Mouse (Mus musculus) heart, postnatal 0 days (tissue): Measurements from ENCODE around the gene Rassf1. TPM values are rescaled to one million over a fixed set of nuclear protein-coding genes. Genes with fewer than 3 reads are reported as not detected.

Source experiments
- ATAC-seq: fragments of 200-750 bp; cut with Nextera tagmentation; 2 replicates; pipeline ENCODE4 v1.8.0; 2017; ENCODE audit warnings: low read depth, moderate number of reproducible peaks, moderate library complexity; ENCODE audit not compliant: insufficient read depth
- DNase-seq: peaks from one replicate; pipeline ENCODE4 v3.0.0-alpha.2; 2016; ENCODE audit warnings: low spot score
- H3K27ac ChIP-seq: fragments of 300-500 bp; sonication (generic); 2 replicates; pipeline ENCODE4 v1.5.1; 2014; ENCODE audit warnings: low read depth, mild to moderate bottlenecking
- H3K27me3 ChIP-seq: fragments of 300-500 bp; sonication (generic); 2 replicates; pipeline ENCODE4 v1.6.1; 2014; ENCODE audit warnings: low read length, mixed read lengths; ENCODE audit not compliant: control insufficient read depth, insufficient read depth
- H3K36me3 ChIP-seq: fragments of 300-500 bp; sonication (generic); replicated peaks from 2 replicates; pipeline ENCODE4 v1.6.1; 2014; ENCODE audit warnings: low read length, mixed read lengths; ENCODE audit not compliant: control insufficient read depth, insufficient read depth
- H3K4me1 ChIP-seq: fragments of 300-500 bp; sonication (generic); 2 replicates; pipeline ENCODE4 v1.6.1; 2014; ENCODE audit warnings: antibody characterized with exemption; ENCODE audit not compliant: control insufficient read depth, insufficient read depth
- H3K4me2 ChIP-seq: fragments of 300-500 bp; sonication (generic); 2 replicates; pipeline ENCODE4 v1.6.1; 2014; ENCODE audit warnings: low read depth, mild to moderate bottlenecking, low read length, moderate library complexity
- H3K4me3 ChIP-seq: fragments of 300-500 bp; sonication (generic); 2 replicates; pipeline ENCODE4 v1.5.1; 2014; ENCODE audit warnings: low read depth, low read length
- H3K9ac ChIP-seq: fragments of 300-500 bp; sonication (generic); replicated peaks from 2 replicates; pipeline ENCODE4 v1.6.1; 2014; ENCODE audit warnings: low read depth, low read length, mixed read lengths
- H3K9me3 ChIP-seq: fragments of 300-500 bp; sonication (generic); replicated peaks from 2 replicates; pipeline ENCODE4 v1.6.1; 2016; ENCODE audit warnings: low read length; ENCODE audit not compliant: control insufficient read depth
- CTCF ChIP-seq: IDR thresholded peaks from 2 replicates; pipeline ENCODE4 v1.5.1; 2016; ENCODE audit warnings: antibody characterized with exemption, control low read depth, low read depth
- EP300 ChIP-seq: IDR thresholded peaks from 2 replicates; pipeline ENCODE4 v1.6.1; 2016; ENCODE audit warnings: antibody characterized with exemption, low read depth
- WGBS: fragments of 180-500 bp; shearing (Covaris S2); extraction: QIAGEN DNeasy Blood & Tissue Kit; methylation state at CpG from one replicate; pipeline ENCODE4 v1.1.7; 2014; 5-methylcytosine and 5-hydroxymethylcytosine counted together
- polyA plus RNA-seq: library from polyadenylated mRNA; unstranded; fragments of >200 nt; fragmentation: Nextera tagmentation; extraction: Ambion mirVana; gene quantifications from 2 replicates; pipeline ENCODE4 v1.2.1, GENCODE M21; 2015
- total RNA-seq: library from RNA; depleted of rRNA; stranded (reverse); fragments of >200 nt; gene quantifications from 2 replicates; pipeline ENCODE4 v1.2.3, GENCODE M21; 2014; ENCODE audit warnings: low replicate concordance; rRNA removed

Rassf1 gene
- total and polyA plus RNA-seq, 2 experiments from 2014 or later: 28.7 to 35.1 TPM

GRCm38 (mm10) chr9:107608741-107609432, 57.5 kb downstream of the Rassf1 start, which contains the start of gene Sema3b:
Gene Sema3b, minus strand, starts transcription at chr9:107609229.
- peak; percentile 9; the same call in 1 of the 2 replicates for ATAC-seq
- Histone ChIP-seq H3K4me2 (peak within 1 kb of the TSS; percentile 62), H3K4me3 (no peak within 1 kb of the TSS), H3K27ac (peak within 1 kb of the TSS; percentile 83), H3K27me3 (no peaks in the 10 kb centered on the region), H3K36me3 (peaks cover 4% of the 10 kb centered on the region), H3K9ac (0 out of 2 replicates have a peak within 1 kb of the TSS, but pooled peaks have one; percentile 28), H3K9me3 (no peaks in the 10 kb centered on the region), H3K4me1 (peaks cover 49% of the 10 kb centered on the region)
- DNase-seq: peak; percentile 47
- TF ChIP-seq CTCF (no peak), EP300 (no peak)
- 46% methylated on average over 12 of the region's 12 CpGs for whole genome bisulfite sequencing

DNA sequence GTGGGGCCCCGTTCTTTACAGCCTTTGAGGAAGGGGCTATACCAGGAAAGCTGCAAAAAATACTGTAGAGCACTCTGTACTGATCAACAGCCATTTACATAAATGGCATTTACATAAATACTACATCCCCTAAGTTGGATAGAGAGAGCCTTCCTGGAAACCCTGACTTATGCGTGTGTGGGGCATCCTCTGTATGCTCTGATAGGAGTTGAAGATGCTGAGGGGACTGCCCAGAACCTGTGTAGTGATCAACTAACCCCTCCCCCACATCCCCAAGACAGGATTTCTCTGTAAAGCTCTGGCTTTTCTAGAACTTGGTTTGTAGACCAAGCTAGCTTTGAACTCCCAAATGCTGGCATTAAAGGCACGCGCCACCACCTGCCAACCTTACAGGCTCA, 58.1 kb downstream of the Rassf1 start:
- peaks cover 49% of the 10 kb centered on the region for H3K4me1 ChIP-seq
- DNase-seq (no peak), ATAC-seq (no peak)
- H3K9ac ChIP-seq: no peak overlapping the region
- no peak for TF ChIP-seq CTCF
- no peak for TF ChIP-seq EP300
- no peak overlapping the region for H3K4me3 ChIP-seq
- no peaks in the 10 kb centered on the region for H3K9me3 ChIP-seq
- peaks cover 9% of the 10 kb centered on the region for H3K36me3 ChIP-seq
- peak overlapping the region; percentile 83 for H3K27ac ChIP-seq
- no peaks in the 10 kb centered on the region for H3K27me3 ChIP-seq
- 70% methylated on average over 4 of the region's 4 CpGs for WGBS
- no peak overlapping the region for H3K4me2 ChIP-seq

DNA sequence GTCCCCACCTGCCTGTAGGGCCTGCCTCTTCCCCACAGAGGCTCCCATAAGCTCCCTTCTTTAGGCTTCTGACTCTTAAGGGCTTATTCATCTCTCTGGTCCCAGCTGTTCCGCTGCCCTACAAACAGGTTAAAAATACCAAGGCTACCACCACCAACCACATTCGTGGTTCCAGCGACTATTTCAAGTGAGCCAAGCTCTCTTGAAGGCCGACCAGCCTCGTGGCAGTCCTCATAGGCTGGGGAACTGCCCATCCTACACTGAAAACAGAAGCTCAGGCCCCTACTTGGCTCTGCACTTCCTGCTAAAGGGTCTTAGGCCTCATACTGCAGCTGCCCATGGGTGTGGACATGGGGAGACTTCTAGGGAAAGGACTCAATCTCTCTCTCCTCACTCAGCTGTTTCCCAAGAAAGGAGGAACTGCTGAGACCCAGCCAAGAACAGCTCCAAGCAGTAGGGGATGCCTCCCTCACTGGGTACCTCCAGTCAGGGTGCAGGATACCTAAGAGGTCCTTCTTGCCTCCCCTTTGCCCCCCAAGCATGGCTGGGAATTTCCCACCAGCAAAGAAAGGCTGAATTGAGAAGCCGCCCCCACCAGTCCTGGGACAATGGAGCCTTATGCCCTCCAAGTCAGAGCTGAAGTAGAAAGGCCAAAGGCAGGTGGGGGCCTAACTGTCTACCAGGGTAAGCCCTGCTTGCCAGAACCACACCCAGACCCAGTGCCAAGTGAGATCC, 60.3 kb downstream of the Rassf1 start:
- H3K9ac ChIP-seq: peak overlapping the region; percentile 58
- H3K27me3 ChIP-seq: no peaks in the 10 kb centered on the region
- H3K4me3 ChIP-seq: peak overlapping the region; percentile 33; the same call in 1 of the 2 replicates
- DNase-seq (no peak), ATAC-seq (no peak)
- H3K36me3 ChIP-seq: peaks cover 31% of the 10 kb centered on the region
- no peak for TF ChIP-seq CTCF
- no peak for TF ChIP-seq EP300
- peak overlapping the region; percentile 90 for H3K27ac ChIP-seq
- WGBS: 39% methylated on average over 6 of the region's 6 CpGs
- no peaks in the 10 kb centered on the region for H3K9me3 ChIP-seq
- H3K4me1 ChIP-seq: peaks cover 49% of the 10 kb centered on the region
- H3K4me2 ChIP-seq: peak overlapping the region; percentile 65; the same call in 1 of the 2 replicates

Other genes starting within 250 kb of the Rassf1 start
- 4.8 and 28.7 TPM in 2 replicates for gene Hemk1, start 213.2 kb upstream of the Rassf1 start, total RNA-seq
- 12.3 and 15.3 TPM in 2 replicates for gene Hemk1, start 213.2 kb upstream of the Rassf1 start, polyA plus RNA-seq
- 1.1 and 11.0 TPM in 2 replicates for gene 6430571L13Rik, start 211.0 kb upstream of the Rassf1 start, total RNA-seq
- 3.1 and 3.3 TPM in 2 replicates for gene 6430571L13Rik, start 211.0 kb upstream of the Rassf1 start, polyA plus RNA-seq
- 30.6 and 34.8 TPM in 2 replicates for gene Cacna2d2, start 151.9 kb upstream of the Rassf1 start, total RNA-seq
- gene Cacna2d2, start 151.9 kb upstream of the Rassf1 start, polyA plus RNA-seq: 1.1 and 1.3 TPM in 2 replicates
- gene Tmem115, start 17.6 kb upstream of the Rassf1 start, total RNA-seq: 33.4 and 37.3 TPM in 2 replicates
- 26.7 and 28.5 TPM in 2 replicates for gene Tmem115, start 17.6 kb upstream of the Rassf1 start, polyA plus RNA-seq
- 13.4 and 22.1 TPM in 2 replicates for gene Cyb561d2, start 9.4 kb upstream of the Rassf1 start, total RNA-seq
- gene Cyb561d2, start 9.4 kb upstream of the Rassf1 start, polyA plus RNA-seq: 14.3 and 16.9 TPM in 2 replicates
- gene Nprl2, start 9.3 kb upstream of the Rassf1 start, total RNA-seq: 42.3 and 56.4 TPM in 2 replicates
- gene Nprl2, start 9.3 kb upstream of the Rassf1 start, polyA plus RNA-seq: 22.5 and 23.2 TPM in 2 replicates
- not detected in 2 replicates for gene Zmynd10, start 4.3 kb upstream of the Rassf1 start, total RNA-seq
- gene Zmynd10, start 4.3 kb upstream of the Rassf1 start, polyA plus RNA-seq: 0.25 and 0.49 TPM in 2 replicates
- gene Tusc2, start 11.7 kb downstream of the Rassf1 start, total RNA-seq: 38.6 and 51.2 TPM in 2 replicates
- gene Tusc2, start 11.7 kb downstream of the Rassf1 start, polyA plus RNA-seq: 37.0 and 38.8 TPM in 2 replicates
- gene Hyal2, start 16.4 kb downstream of the Rassf1 start, total RNA-seq: 67.8 and 97.3 TPM in 2 replicates
- gene Hyal2, start 16.4 kb downstream of the Rassf1 start, polyA plus RNA-seq: 58.6 and 60.5 TPM in 2 replicates
- 14.0 and 21.3 TPM in 2 replicates for gene Hyal1, start 25.4 kb downstream of the Rassf1 start, total RNA-seq
- 5.7 and 6.0 TPM in 2 replicates for gene Hyal1, start 25.4 kb downstream of the Rassf1 start, polyA plus RNA-seq
- gene Naa80, start 27.3 kb downstream of the Rassf1 start, total RNA-seq: 28.4 and 58.8 TPM in 2 replicates
- 14.5 and 17.5 TPM in 2 replicates for gene Naa80, start 27.3 kb downstream of the Rassf1 start, polyA plus RNA-seq
- 0.65 and 0.66 TPM in 2 replicates for gene Hyal3, start 29.3 kb downstream of the Rassf1 start, total RNA-seq
- gene Hyal3, start 29.3 kb downstream of the Rassf1 start, polyA plus RNA-seq: 0.29 and 0.44 TPM in 2 replicates
- 22.3 and 31.2 TPM in 2 replicates for gene Ifrd2, start 36.1 kb downstream of the Rassf1 start, total RNA-seq
- gene Ifrd2, start 36.1 kb downstream of the Rassf1 start, polyA plus RNA-seq: 28.6 and 33.6 TPM in 2 replicates
- 21.0 and 34.9 TPM in 2 replicates for gene Sema3b, start 57.7 kb downstream of the Rassf1 start, total RNA-seq
- gene Sema3b, start 57.7 kb downstream of the Rassf1 start, polyA plus RNA-seq: 8.9 and 9.1 TPM in 2 replicates
- gene Gnai2, start 83.8 kb downstream of the Rassf1 start, total RNA-seq: 472 and 473 TPM in 2 replicates
- gene Gnai2, start 83.8 kb downstream of the Rassf1 start, polyA plus RNA-seq: 291 and 295 TPM in 2 replicates
- 8.9 and 16.9 TPM in 2 replicates for gene Slc38a3, start 118.0 kb downstream of the Rassf1 start, total RNA-seq
- 2.7 and 4.0 TPM in 2 replicates for gene Slc38a3, start 118.0 kb downstream of the Rassf1 start, polyA plus RNA-seq
- not detected in 2 replicates for gene Gnat1, start 128.2 kb downstream of the Rassf1 start, total RNA-seq
- gene Gnat1, start 128.2 kb downstream of the Rassf1 start, polyA plus RNA-seq: 0.25 and 0.33 TPM in 2 replicates
- gene Sema3f, start 158.9 kb downstream of the Rassf1 start, total RNA-seq: 38.4 and 59.5 TPM in 2 replicates
- gene Sema3f, start 158.9 kb downstream of the Rassf1 start, polyA plus RNA-seq: 2.6 and 2.7 TPM in 2 replicates
- gene Rbm5, start 219.4 kb downstream of the Rassf1 start, total RNA-seq: 53.5 and 90.6 TPM in 2 replicates
- gene Rbm5, start 219.4 kb downstream of the Rassf1 start, polyA plus RNA-seq: 81.7 and 88.9 TPM in 2 replicates